Mouse (Mus musculus): ENCODE measurements around the gene Lsm4. TPM values are rescaled to one million over a fixed set of nuclear protein-coding genes. Genes with fewer than 3 reads are reported as not detected.

The Lsm4 gene
- total and polyA plus RNA-seq, 3 experiments: 143 to 240 (median 168) TPM

DNA sequence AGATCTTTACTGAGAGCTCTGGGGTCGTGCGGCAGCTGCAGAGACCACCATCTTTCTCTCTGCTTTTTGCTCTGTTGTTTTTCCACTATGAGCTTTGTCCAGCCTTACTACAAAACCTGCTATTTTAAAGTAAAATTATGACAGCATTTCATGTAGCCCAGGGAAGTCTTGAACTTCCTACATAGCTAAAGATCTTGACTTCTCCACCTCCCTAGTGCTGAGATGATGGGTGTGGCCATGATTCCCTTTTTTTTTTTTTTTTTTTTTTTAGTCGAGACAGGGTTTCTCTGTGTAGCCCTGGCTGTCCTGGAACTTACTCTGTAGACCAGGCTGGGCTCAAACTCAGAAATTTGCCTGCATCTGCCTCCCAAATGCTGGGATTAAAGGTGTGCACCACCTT is 8.4 kb upstream of the Lsm4 start:
- no peak for DNase-seq (ENCODE audit: extremely low read depth)
- H3K4me3 ChIP-seq (replicated peaks in 1 of 3; ENCODE audit: low read depth in 2 of 3, low read length in 2 of 3, poor library complexity in 1 of 3): no peak overlapping the region
- no peak overlapping the region for H3K9ac ChIP-seq (ENCODE audit: insufficient read depth, low read depth)
- no peaks in the 10 kb centered on the region for H3K79me2 ChIP-seq (replicated peaks; ENCODE audit: control insufficient read depth, extremely low read depth, insufficient read depth, poor library complexity, severe bottlenecking)
- H3K9me3 ChIP-seq (replicated peaks; ENCODE audit: low read length): peaks cover 4% of the 10 kb centered on the region
- H3K4me1 ChIP-seq (ENCODE audit: control insufficient read depth in 1 of 2, insufficient read depth in 2 of 2): peaks cover 4 to 29% of the 10 kb centered on the region in 2 experiments; a peak in 3 of 4 replicates
- H3K4me2 ChIP-seq (ENCODE audit: insufficient read depth, low read depth, poor library complexity, severe bottlenecking): no peak overlapping the region
- dilution Hi-C loops (cut with MboI; ENCODE audit: extremely low pct_ligation_motif_present, extremely low pct_unique_long_range_greater_than_20kb, low sequenced_read_pairs) (no loop called here), in situ Hi-C loops (cut with MboI; ENCODE audit: low pct_ligation_motif_present, low pct_unique_long_range_greater_than_20kb, low sequenced_read_pairs) (loop anchor here (10.0 kb wide), 1 partner anchor 50 kb away; the partner anchor contains the start of gene Gm3336)
- no peak overlapping the region for H3K27ac ChIP-seq (ENCODE audit: insufficient read depth, low read depth)
- no peaks in the 10 kb centered on the region for H3K36me3 ChIP-seq (replicated peaks in 1 of 2; ENCODE audit: control insufficient read depth in 1 of 2, insufficient read depth in 1 of 2, low read length in 1 of 2)
- TF ChIP-seq TCF12 (IDR thresholded peaks at IDR 0.05; ENCODE audit: low read depth, low read length): no peak
- no peak for TF ChIP-seq USF2 (conservative IDR thresholded peaks at IDR 0.05; ENCODE audit: low read depth, low read length)
- TF ChIP-seq NRF1 (IDR thresholded peaks at IDR 0.05; ENCODE audit: low read depth, low read length): no peak
- TF ChIP-seq USF1 (IDR thresholded peaks at IDR 0.05; ENCODE audit: low read depth, low read length): no peak
- no peak for TF ChIP-seq BHLHE40 (IDR thresholded peaks at IDR 0.05; ENCODE audit: low read depth, low read length)
- no peak for TF ChIP-seq ZMIZ1 (IDR thresholded peaks at IDR 0.05; ENCODE audit: low read depth, low read length)
- no peak for TF ChIP-seq UBTF (IDR thresholded peaks at IDR 0.05; ENCODE audit: low read depth, low read length)
- no peak for TF ChIP-seq PAX5 (IDR thresholded peaks at IDR 0.05; ENCODE audit: low read length)
- H3K27me3 ChIP-seq (replicated peaks): peaks cover 1% of the 10 kb centered on the region

DNA sequence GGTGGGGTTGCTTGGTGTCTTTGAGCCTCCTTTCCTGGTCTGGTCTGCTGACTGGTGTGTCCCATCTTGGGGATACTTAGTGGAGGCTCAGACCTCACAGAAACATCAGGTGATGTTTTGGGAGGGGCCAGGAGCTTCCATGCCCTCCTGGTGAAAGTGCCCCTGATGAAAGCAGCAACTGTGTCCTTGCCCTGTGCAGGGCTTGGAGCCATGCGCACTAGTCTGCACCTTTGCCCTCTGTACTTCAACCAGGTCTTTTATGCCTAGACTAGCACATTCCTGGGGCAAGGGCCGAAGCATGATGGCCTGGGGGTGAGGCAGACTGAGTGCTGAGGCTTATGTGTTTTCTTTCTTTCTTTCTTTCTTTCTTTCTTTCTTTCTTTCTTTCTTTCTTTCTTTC is 7.4 kb upstream of the Lsm4 start:
- Histone ChIP-seq H3K79me2 (replicated peaks; ENCODE audit: control insufficient read depth, extremely low read depth, insufficient read depth, poor library complexity, severe bottlenecking) (no peaks in the 10 kb centered on the region), H3K9ac (ENCODE audit: insufficient read depth, low read depth) (no peak overlapping the region), H3K27ac (ENCODE audit: insufficient read depth, low read depth) (no peak overlapping the region), H3K4me3 (replicated peaks in 1 of 3; ENCODE audit: low read depth in 2 of 3, low read length in 2 of 3, poor library complexity in 1 of 3) (no peak overlapping the region), H3K9me3 (replicated peaks; ENCODE audit: low read length) (peaks cover 4% of the 10 kb centered on the region), H3K36me3 (replicated peaks in 1 of 2; ENCODE audit: control insufficient read depth in 1 of 2, insufficient read depth in 1 of 2, low read length in 1 of 2) (no peaks in the 10 kb centered on the region), H3K4me2 (ENCODE audit: insufficient read depth, low read depth, poor library complexity, severe bottlenecking) (no peak overlapping the region), H3K27me3 (replicated peaks) (peaks cover 1% of the 10 kb centered on the region), H3K4me1 (ENCODE audit: control insufficient read depth in 1 of 2, insufficient read depth in 2 of 2) (peaks cover under 1 to 23% of the 10 kb centered on the region in 2 experiments; a peak in 3 of 4 replicates)
- no peak for TF ChIP-seq MYC (IDR thresholded peaks at IDR 0.05; ENCODE audit: low read depth, low read length)
- TF ChIP-seq TBP (conservative IDR thresholded peaks at IDR 0.05; ENCODE audit: low read depth, low read length): no peak
- no peak for TF ChIP-seq ETS1 (conservative IDR thresholded peaks at IDR 0.05; ENCODE audit: low read depth, low read length)
- TF ChIP-seq MAZ (IDR thresholded peaks at IDR 0.05; ENCODE audit: low read depth, low read length): no peak
- no peak for TF ChIP-seq CHD1 (IDR thresholded peaks at IDR 0.05; ENCODE audit: low read depth, low read length)
- TF ChIP-seq SMC3 (IDR thresholded peaks at IDR 0.05; ENCODE audit: low read depth, low read length): no peak
- no peak for TF ChIP-seq EP300 (IDR thresholded peaks at IDR 0.05; ENCODE audit: low read length)
- TF ChIP-seq MXI1 (IDR thresholded peaks at IDR 0.05; ENCODE audit: low read depth, low read length): no peak
- no peak for DNase-seq (ENCODE audit: extremely low read depth)
- in situ Hi-C loops (cut with MboI; ENCODE audit: low pct_ligation_motif_present, low pct_unique_long_range_greater_than_20kb, low sequenced_read_pairs): loop anchor here (10.0 kb wide), 1 partner anchor 49 kb away; the partner anchor contains the start of gene Gm3336
- dilution Hi-C loops (cut with MboI; ENCODE audit: extremely low pct_ligation_motif_present, extremely low pct_unique_long_range_greater_than_20kb, low sequenced_read_pairs): no loop called here
